Mouse (Mus musculus) gastrocnemius, postnatal 4 days (tissue): ENCODE measurements at regions not wholly inside any gene's neighbourhood (a gene's known extent, or its start where the extent isn't known, plus 50 kb on each side); places are given as distances from the start of the nearest gene placed in this dataset.

ENCODE experiments used
- DNase-seq, 2 experiments: peaks; one replicate each; pipeline ENCODE4 v3.0.0; 2021 to 2022; ENCODE audit warnings: low spot score in 2 of 2, mixed read lengths in 2 of 2

GRCm38 (mm10) chr12:61146695-61147094, 376.3 kb upstream of the Lrfn5 start:
- DNase-seq = no peak

GRCm38 (mm10) chr12:61175331-61175730, 347.6 kb upstream of the Lrfn5 start:
- DNase-seq = peak in 1 of 2 experiments; percentile 37
